Mouse (Mus musculus) macrophage (primary cell): Measurements from ENCODE around the gene Ces1e. TPM values are rescaled to one million over a fixed set of nuclear protein-coding genes. Genes with fewer than 3 reads are reported as not detected.

Experiments used
- polyA plus RNA-seq: library from polyadenylated mRNA; stranded (reverse); fragments of 250-400 nt; gene quantifications from 3 replicates; pipeline ENCODE4 v1.2.4, GENCODE M21; 2018; ENCODE audit warnings: inconsistent platforms

Gene Ces1e
- polyA plus RNA-seq, 1 experiment from 2014 or later: not detected

Other genes starting within 250 kb of the Ces1e start
- gene Ces1a, start 181.4 kb downstream of the Ces1e start, polyA plus RNA-seq: not detected in 3 replicates
- gene Ces1b, start 149.6 kb downstream of the Ces1e start, polyA plus RNA-seq: not detected in 3 replicates
- not detected in 3 replicates for gene Ces1c, start 98.3 kb downstream of the Ces1e start, polyA plus RNA-seq
- gene Ces1d, start 31.8 kb downstream of the Ces1e start, polyA plus RNA-seq: not detected in 3 replicates
- not detected in 3 replicates for gene Ces1f, start 50.1 kb upstream of the Ces1e start, polyA plus RNA-seq
- gene Ces1g, start 107.7 kb upstream of the Ces1e start, polyA plus RNA-seq: not detected in 3 replicates
- gene Ces1h, start 150.1 kb upstream of the Ces1e start, polyA plus RNA-seq: not detected in 3 replicates